Mouse (Mus musculus): ENCODE results near the gene Tlr5. TPM values are rescaled to one million over a fixed set of nuclear protein-coding genes. Genes with fewer than 3 reads are reported as not detected.
A peak's percentile ranks its signal among the peaks of the same experiment; 100 is the strongest.

The Tlr5 gene
- polyA plus RNA-seq, 2 experiments, result 2.5 to 4.4 TPM

DNA sequence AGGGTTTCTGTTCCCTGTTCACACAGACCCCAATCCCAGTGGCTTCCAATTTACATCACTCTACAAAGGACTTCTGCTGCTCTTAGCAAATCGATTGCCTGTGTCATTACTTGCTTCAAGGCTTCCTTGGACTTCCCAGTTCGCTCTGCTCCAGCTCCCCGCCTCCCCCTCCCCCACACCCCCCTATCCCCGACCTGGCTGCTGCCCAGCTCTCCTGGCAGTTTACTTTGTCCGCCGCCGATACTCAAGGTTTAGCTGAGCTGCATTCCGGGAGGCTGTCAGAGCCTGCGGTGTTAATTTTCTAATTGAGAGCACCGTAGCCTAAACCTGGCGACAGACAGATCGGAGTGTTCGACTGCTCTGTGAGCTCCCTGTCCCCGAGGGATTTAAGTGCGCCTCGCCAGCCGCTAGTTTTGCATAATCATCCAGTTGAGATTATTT is 4.7 kb downstream of the Tlr5 start:
- ATAC-seq (ENCODE audit: low FRiP score, low read depth) (peak; percentile 20; the same call in 1 of the 2 replicates), DNase-seq (ENCODE audit: low spot score) (peak; percentile 23)
- no peak for TF ChIP-seq POLR2A (IDR thresholded peaks at IDR 0.05; ENCODE audit: borderline replicate concordance, extremely low read depth, insufficient read depth, insufficient read length)
- no peak overlapping the region for H3K27ac ChIP-seq (replicated peaks; ENCODE audit: low read depth, low read length)
- no peaks in the 10 kb centered on the region for H3K27me3 ChIP-seq (ENCODE audit: control insufficient read depth, insufficient read depth, low read length)
- 3% methylated on average over 17 of the region's 17 CpGs for WGBS
- H3K4me2 ChIP-seq (replicated peaks; ENCODE audit: low read depth, low read length, severe bottlenecking), result peak overlapping the region; percentile 69
- no peaks in the 10 kb centered on the region for H3K36me3 ChIP-seq (ENCODE audit: control insufficient read depth, insufficient read depth, low read length)
- H3K4me1 ChIP-seq (ENCODE audit: control insufficient read depth, insufficient read depth, low read length), result peaks cover 20% of the 10 kb centered on the region
- peak overlapping the region; percentile 37 for H3K4me3 ChIP-seq (replicated peaks; ENCODE audit: low read length)
- peak overlapping the region; percentile 35; the same call in 1 of the 2 replicates for H3K9ac ChIP-seq (ENCODE audit: low read depth, low read length, severe bottlenecking)
- no peaks in the 10 kb centered on the region for H3K9me3 ChIP-seq (ENCODE audit: control insufficient read depth, low read length)

DNA sequence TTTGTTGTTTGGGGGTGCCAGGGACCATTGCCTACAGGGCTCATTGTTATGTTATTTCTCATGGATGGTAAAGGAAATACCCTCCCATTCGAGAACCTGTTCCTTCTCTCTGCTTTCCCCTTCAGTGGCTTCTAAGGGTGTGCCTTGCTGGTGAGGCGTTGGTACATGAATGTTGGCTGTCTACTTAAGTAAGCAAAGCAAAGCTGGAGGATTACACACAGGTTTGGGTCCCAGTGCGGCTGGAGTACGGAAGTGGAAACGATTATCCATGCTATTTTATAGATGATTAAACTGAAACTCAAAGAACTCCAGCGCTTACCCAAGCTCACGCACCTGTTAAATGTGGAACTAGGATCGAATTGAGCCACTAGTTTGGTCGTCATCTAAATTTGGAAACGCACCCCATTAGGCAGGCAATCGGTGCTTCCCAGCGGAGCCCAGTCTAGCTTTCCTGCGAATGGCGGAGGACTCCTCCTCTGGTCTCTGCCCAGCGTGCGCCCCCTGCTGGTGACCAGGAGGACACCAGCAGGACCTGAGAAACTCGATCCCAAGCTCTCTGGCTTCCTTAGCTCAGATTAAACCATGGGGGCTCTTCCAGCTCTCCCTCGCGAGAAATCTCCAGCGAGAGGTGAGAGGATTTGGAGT is 5.3 kb downstream of the Tlr5 start:
- Histone ChIP-seq H3K27ac (replicated peaks; ENCODE audit: low read depth, low read length) (no peak overlapping the region; the same call in 1 of the 2 replicates), H3K36me3 (ENCODE audit: control insufficient read depth, insufficient read depth, low read length) (no peaks in the 10 kb centered on the region), H3K9ac (ENCODE audit: low read depth, low read length, severe bottlenecking) (peak overlapping the region; percentile 25), H3K27me3 (ENCODE audit: control insufficient read depth, insufficient read depth, low read length) (no peaks in the 10 kb centered on the region), H3K4me1 (ENCODE audit: control insufficient read depth, insufficient read depth, low read length) (peaks cover 16% of the 10 kb centered on the region), H3K9me3 (ENCODE audit: control insufficient read depth, low read length) (no peaks in the 10 kb centered on the region), H3K4me3 (replicated peaks; ENCODE audit: low read length) (peak overlapping the region; percentile 37), H3K4me2 (replicated peaks; ENCODE audit: low read depth, low read length, severe bottlenecking) (peak overlapping the region; percentile 69)
- DNase-seq (ENCODE audit: low spot score) (peak; percentile 90), ATAC-seq (ENCODE audit: low FRiP score, low read depth) (peak; percentile 80)
- TF ChIP-seq POLR2A (IDR thresholded peaks at IDR 0.05; ENCODE audit: borderline replicate concordance, extremely low read depth, insufficient read depth, insufficient read length), result no peak
- under 1% methylated on average over 20 of the region's 20 CpGs for WGBS

DNA sequence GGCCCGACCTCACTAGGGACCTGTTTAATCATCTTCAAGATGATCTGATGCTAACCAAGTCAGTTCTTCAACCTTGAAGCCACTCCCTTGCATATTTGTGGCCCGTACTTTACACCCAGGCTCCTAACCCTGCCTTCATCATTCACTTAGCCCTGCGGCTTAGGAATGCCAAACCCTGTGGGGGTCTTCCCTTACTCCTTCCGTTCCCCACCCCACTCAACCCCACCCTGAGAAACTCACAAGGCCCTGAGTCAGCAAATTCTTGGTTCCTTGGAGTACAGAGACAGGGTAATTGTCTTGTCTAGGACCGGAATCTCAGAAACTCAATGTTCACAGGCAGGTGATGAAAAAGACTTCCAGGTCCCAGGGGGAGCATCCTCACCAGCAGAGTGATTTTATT is 6.5 kb downstream of the Tlr5 start:
- Histone ChIP-seq H3K4me3 (replicated peaks; ENCODE audit: low read length) (no peak overlapping the region), H3K4me2 (replicated peaks; ENCODE audit: low read depth, low read length, severe bottlenecking) (no peak overlapping the region), H3K4me1 (ENCODE audit: control insufficient read depth, insufficient read depth, low read length) (peaks cover 13% of the 10 kb centered on the region), H3K36me3 (ENCODE audit: control insufficient read depth, insufficient read depth, low read length) (no peaks in the 10 kb centered on the region), H3K27me3 (ENCODE audit: control insufficient read depth, insufficient read depth, low read length) (no peaks in the 10 kb centered on the region), H3K9me3 (ENCODE audit: control insufficient read depth, low read length) (no peaks in the 10 kb centered on the region), H3K9ac (ENCODE audit: low read depth, low read length, severe bottlenecking) (no peak overlapping the region), H3K27ac (replicated peaks; ENCODE audit: low read depth, low read length) (no peak overlapping the region)
- WGBS, result 59% methylated on average over 5 of the region's 5 CpGs
- no peak for ATAC-seq (ENCODE audit: low FRiP score, low read depth)
- DNase-seq (ENCODE audit: low spot score), result no peak
- no peak for TF ChIP-seq POLR2A (IDR thresholded peaks at IDR 0.05; ENCODE audit: borderline replicate concordance, extremely low read depth, insufficient read depth, insufficient read length)

DNA sequence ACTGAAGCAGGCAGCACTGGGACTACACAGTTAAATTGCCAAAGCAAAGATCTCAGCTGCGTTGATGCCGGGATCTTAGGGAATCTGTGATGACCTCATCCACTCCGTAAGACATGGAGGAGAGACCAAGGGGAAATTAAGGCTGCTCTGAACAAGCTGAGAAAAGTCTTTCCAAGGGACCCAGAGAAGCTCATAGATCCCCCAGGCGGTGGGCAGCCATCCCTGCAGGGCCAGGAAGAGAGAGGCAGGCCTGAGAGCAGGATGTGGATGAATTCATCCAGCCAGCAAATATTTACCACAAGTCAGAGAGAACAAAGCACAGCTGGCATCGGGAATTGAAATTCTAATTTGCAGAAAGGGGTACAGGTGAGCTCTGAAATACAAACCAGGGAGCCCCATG is 8.7 kb downstream of the Tlr5 start:
- no peak for DNase-seq (ENCODE audit: low spot score)
- 53% methylated on average over 5 of the region's 5 CpGs for WGBS
- Histone ChIP-seq H3K9me3 (ENCODE audit: control insufficient read depth, low read length) (no peaks in the 10 kb centered on the region), H3K4me3 (replicated peaks; ENCODE audit: low read length) (no peak overlapping the region), H3K27me3 (ENCODE audit: control insufficient read depth, insufficient read depth, low read length) (no peaks in the 10 kb centered on the region), H3K4me1 (ENCODE audit: control insufficient read depth, insufficient read depth, low read length) (peaks cover 13% of the 10 kb centered on the region), H3K27ac (replicated peaks; ENCODE audit: low read depth, low read length) (no peak overlapping the region), H3K4me2 (replicated peaks; ENCODE audit: low read depth, low read length, severe bottlenecking) (no peak overlapping the region), H3K36me3 (ENCODE audit: control insufficient read depth, insufficient read depth, low read length) (no peaks in the 10 kb centered on the region), H3K9ac (ENCODE audit: low read depth, low read length, severe bottlenecking) (no peak overlapping the region)
- no peak for ATAC-seq (ENCODE audit: low FRiP score, low read depth)
- no peak for TF ChIP-seq POLR2A (IDR thresholded peaks at IDR 0.05; ENCODE audit: borderline replicate concordance, extremely low read depth, insufficient read depth, insufficient read length)

DNA sequence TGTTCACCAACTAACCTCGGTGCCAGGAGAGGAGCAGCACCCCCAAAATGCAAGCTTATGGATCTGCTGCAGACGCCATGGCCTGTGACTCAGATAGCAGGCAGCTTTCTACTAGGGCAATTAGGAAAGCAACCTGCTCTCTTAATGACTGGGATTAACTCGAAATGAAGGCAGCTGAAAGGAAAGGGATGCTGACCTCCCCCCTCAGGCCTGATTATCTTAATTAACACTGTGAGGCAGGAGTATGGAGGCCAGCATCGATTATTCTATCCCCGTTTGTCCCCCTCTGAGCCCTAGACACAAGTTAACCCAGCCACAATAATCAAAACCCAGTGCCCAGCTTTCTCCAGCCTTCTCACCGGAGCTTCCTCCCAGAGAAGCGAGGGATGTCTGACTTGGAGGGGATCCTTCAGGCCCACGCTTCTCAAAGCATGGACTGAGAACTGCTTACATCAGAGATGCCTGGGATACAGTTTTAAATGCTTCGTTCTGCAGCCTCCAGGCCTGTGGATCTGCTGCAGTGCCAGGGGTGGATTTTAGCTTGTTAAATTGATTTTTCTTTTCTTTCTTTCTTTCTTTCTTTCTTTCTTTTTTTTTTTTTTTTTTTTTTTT is 10.4 kb downstream of the Tlr5 start:
- Histone ChIP-seq H3K27me3 (ENCODE audit: control insufficient read depth, insufficient read depth, low read length) (no peaks in the 10 kb centered on the region), H3K4me3 (replicated peaks; ENCODE audit: low read length) (no peak overlapping the region), H3K27ac (replicated peaks; ENCODE audit: low read depth, low read length) (no peak overlapping the region), H3K36me3 (ENCODE audit: control insufficient read depth, insufficient read depth, low read length) (no peaks in the 10 kb centered on the region), H3K4me1 (ENCODE audit: control insufficient read depth, insufficient read depth, low read length) (peaks cover 5% of the 10 kb centered on the region), H3K9me3 (ENCODE audit: control insufficient read depth, low read length) (no peaks in the 10 kb centered on the region), H3K4me2 (replicated peaks; ENCODE audit: low read depth, low read length, severe bottlenecking) (no peak overlapping the region), H3K9ac (ENCODE audit: low read depth, low read length, severe bottlenecking) (no peak overlapping the region)
- 45% methylated on average over 9 of the region's 9 CpGs for WGBS
- no peak for TF ChIP-seq POLR2A (IDR thresholded peaks at IDR 0.05; ENCODE audit: borderline replicate concordance, extremely low read depth, insufficient read depth, insufficient read length)
- ATAC-seq (ENCODE audit: low FRiP score, low read depth) (no peak), DNase-seq (ENCODE audit: low spot score) (no peak)

Data from limb, embryonic 14.5 days (tissue).